Mouse (Mus musculus): ENCODE measurements around the gene Gm4491. TPM values are rescaled to one million over a fixed set of nuclear protein-coding genes. Genes with fewer than 3 reads are reported as not detected.
A peak's percentile ranks its signal among the peaks of the same experiment; 100 is the strongest.

The Gm4491 gene
- polyA plus RNA-seq, 1 experiment from 2014 or later: not detected

DNA sequence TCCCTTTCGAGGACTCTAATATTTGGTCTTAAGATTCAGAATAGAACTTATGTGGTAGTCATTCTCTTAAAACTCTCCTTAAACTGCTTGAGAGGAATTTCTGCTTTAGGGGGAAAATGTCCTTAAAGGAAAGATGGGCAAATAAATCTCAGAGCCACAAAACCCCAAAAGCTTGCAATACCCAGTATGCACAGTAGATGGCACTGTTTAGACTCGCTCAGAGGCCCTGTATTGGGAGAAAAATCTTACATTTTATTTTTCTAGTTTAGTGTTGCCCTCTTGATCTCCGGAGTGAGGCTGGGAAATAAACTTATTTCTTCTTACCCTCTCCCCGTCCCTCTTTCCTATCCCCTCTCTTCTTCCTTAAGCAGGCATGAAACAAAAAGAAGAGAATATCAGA lies 6.5 kb downstream of the Gm4491 start:
- WGBS: 14% methylated on average over 4 of the region's 4 CpGs
- no peaks in the 10 kb centered on the region for H3K36me3 ChIP-seq (ENCODE audit: control insufficient read depth, insufficient read depth, low read length)
- DNase-seq (ENCODE audit: low spot score) (no peak), ATAC-seq (replicated peaks; ENCODE audit: low FRiP score) (no peak)
- no peak overlapping the region for H3K4me3 ChIP-seq (ENCODE audit: low read depth, low read length)
- no peak overlapping the region for H3K9ac ChIP-seq (ENCODE audit: low read depth, low read length)
- H3K27ac ChIP-seq (ENCODE audit: low read depth, low read length): no peak overlapping the region
- no peak overlapping the region for H3K4me2 ChIP-seq
- no peaks in the 10 kb centered on the region for H3K4me1 ChIP-seq (replicated peaks; ENCODE audit: control insufficient read depth, insufficient read depth, low read length)
- H3K27me3 ChIP-seq (replicated peaks; ENCODE audit: control insufficient read depth, insufficient read depth, low read length): peaks cover 41% of the 10 kb centered on the region
- no peaks in the 10 kb centered on the region for H3K9me3 ChIP-seq (ENCODE audit: control insufficient read depth, low read length)

DNA sequence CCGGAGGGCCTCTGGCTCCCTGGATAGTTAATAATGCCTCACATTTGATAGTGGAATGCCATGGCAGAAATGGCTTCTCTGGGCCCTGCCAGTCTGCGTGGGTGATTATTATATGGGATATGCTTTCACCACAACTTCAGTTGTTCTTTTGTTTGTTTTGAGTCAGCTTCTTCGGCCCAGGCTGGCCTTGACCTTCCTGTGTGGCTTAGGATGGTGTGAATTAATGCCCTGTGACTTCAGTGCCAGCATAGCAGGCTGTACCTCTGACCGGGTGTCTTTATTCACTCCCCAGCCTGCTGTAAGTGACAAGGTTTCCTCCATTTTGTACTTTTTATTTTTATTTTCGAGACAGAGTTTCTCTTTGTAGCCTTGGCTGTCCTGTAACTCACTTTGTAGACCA lies 7.8 kb downstream of the Gm4491 start:
- no peak overlapping the region for H3K4me3 ChIP-seq (ENCODE audit: low read depth, low read length)
- H3K9ac ChIP-seq (ENCODE audit: low read depth, low read length): no peak overlapping the region
- no peak for ATAC-seq (replicated peaks; ENCODE audit: low FRiP score)
- peaks cover 54% of the 10 kb centered on the region for H3K27me3 ChIP-seq (replicated peaks; ENCODE audit: control insufficient read depth, insufficient read depth, low read length)
- H3K36me3 ChIP-seq (ENCODE audit: control insufficient read depth, insufficient read depth, low read length): no peaks in the 10 kb centered on the region
- no peak overlapping the region for H3K27ac ChIP-seq (ENCODE audit: low read depth, low read length)
- no peak for DNase-seq (ENCODE audit: low spot score)
- no peaks in the 10 kb centered on the region for H3K9me3 ChIP-seq (ENCODE audit: control insufficient read depth, low read length)
- WGBS: 71% methylated on average over 5 of the region's 5 CpGs
- no peak overlapping the region for H3K4me2 ChIP-seq
- no peaks in the 10 kb centered on the region for H3K4me1 ChIP-seq (replicated peaks; ENCODE audit: control insufficient read depth, insufficient read depth, low read length)

GRCm38 (mm10) chr14:57107091-57107490 lies 8.6 kb downstream of the Gm4491 start:
- DNase-seq (ENCODE audit: low spot score) (no peak), ATAC-seq (replicated peaks; ENCODE audit: low FRiP score) (no peak)
- no peaks in the 10 kb centered on the region for H3K9me3 ChIP-seq (ENCODE audit: control insufficient read depth, low read length)
- H3K4me2 ChIP-seq: no peak overlapping the region
- H3K9ac ChIP-seq (ENCODE audit: low read depth, low read length): no peak overlapping the region
- no peak overlapping the region for H3K27ac ChIP-seq (ENCODE audit: low read depth, low read length)
- WGBS: 65% methylated on average over 8 of the region's 8 CpGs
- no peaks in the 10 kb centered on the region for H3K36me3 ChIP-seq (ENCODE audit: control insufficient read depth, insufficient read depth, low read length)
- H3K27me3 ChIP-seq (replicated peaks; ENCODE audit: control insufficient read depth, insufficient read depth, low read length): peaks cover 62% of the 10 kb centered on the region
- no peak overlapping the region for H3K4me3 ChIP-seq (ENCODE audit: low read depth, low read length)
- H3K4me1 ChIP-seq (replicated peaks; ENCODE audit: control insufficient read depth, insufficient read depth, low read length): no peaks in the 10 kb centered on the region

GRCm38 (mm10) chr14:57105721-57106120 lies 10.0 kb downstream of the Gm4491 start:
- no peak overlapping the region for H3K4me3 ChIP-seq (ENCODE audit: low read depth, low read length)
- H3K9ac ChIP-seq (ENCODE audit: low read depth, low read length): no peak overlapping the region
- no peaks in the 10 kb centered on the region for H3K4me1 ChIP-seq (replicated peaks; ENCODE audit: control insufficient read depth, insufficient read depth, low read length)
- H3K9me3 ChIP-seq (ENCODE audit: control insufficient read depth, low read length): no peaks in the 10 kb centered on the region
- peaks cover 68% of the 10 kb centered on the region for H3K27me3 ChIP-seq (replicated peaks; ENCODE audit: control insufficient read depth, insufficient read depth, low read length)
- no peak overlapping the region for H3K27ac ChIP-seq (ENCODE audit: low read depth, low read length)
- no peak overlapping the region for H3K4me2 ChIP-seq
- ATAC-seq (replicated peaks; ENCODE audit: low FRiP score): no peak
- 49% methylated on average over 11 of the region's 11 CpGs for WGBS
- DNase-seq (ENCODE audit: low spot score): no peak
- H3K36me3 ChIP-seq (ENCODE audit: control insufficient read depth, insufficient read depth, low read length): no peaks in the 10 kb centered on the region

DNA sequence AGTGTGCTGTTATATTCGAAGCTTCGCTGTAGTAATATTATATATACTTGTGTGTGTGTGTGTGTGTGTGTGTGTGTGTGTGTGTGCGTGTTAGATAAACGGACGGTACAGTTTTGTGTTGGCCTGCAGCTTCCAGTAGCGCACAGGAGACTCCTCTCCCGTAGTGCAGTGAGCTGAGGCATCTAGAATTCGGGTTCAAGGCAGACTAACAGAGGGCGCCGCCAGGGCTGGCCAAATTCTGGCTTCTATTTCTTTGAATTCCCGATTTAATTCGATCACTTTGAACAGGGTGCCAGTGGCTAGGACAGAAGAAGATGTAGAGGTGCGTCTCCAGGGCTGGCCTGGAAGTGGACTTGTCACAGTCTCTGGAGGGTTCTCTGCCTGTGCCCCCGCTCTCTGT lies 10.6 kb downstream of the Gm4491 start:
- Histone ChIP-seq H3K4me1 (replicated peaks; ENCODE audit: control insufficient read depth, insufficient read depth, low read length) (no peaks in the 10 kb centered on the region), H3K4me3 (ENCODE audit: low read depth, low read length) (peak overlapping the region; percentile 50), H3K27ac (ENCODE audit: low read depth, low read length) (no peak overlapping the region), H3K4me2 (peak overlapping the region; percentile 75), H3K9me3 (ENCODE audit: control insufficient read depth, low read length) (no peaks in the 10 kb centered on the region), H3K9ac (ENCODE audit: low read depth, low read length) (no peak overlapping the region), H3K36me3 (ENCODE audit: control insufficient read depth, insufficient read depth, low read length) (no peaks in the 10 kb centered on the region), H3K27me3 (replicated peaks; ENCODE audit: control insufficient read depth, insufficient read depth, low read length) (peaks cover 72% of the 10 kb centered on the region)
- DNase-seq (ENCODE audit: low spot score): no peak
- no peak for ATAC-seq (replicated peaks; ENCODE audit: low FRiP score)
- WGBS: 14% methylated on average over 14 of the region's 14 CpGs

DNA sequence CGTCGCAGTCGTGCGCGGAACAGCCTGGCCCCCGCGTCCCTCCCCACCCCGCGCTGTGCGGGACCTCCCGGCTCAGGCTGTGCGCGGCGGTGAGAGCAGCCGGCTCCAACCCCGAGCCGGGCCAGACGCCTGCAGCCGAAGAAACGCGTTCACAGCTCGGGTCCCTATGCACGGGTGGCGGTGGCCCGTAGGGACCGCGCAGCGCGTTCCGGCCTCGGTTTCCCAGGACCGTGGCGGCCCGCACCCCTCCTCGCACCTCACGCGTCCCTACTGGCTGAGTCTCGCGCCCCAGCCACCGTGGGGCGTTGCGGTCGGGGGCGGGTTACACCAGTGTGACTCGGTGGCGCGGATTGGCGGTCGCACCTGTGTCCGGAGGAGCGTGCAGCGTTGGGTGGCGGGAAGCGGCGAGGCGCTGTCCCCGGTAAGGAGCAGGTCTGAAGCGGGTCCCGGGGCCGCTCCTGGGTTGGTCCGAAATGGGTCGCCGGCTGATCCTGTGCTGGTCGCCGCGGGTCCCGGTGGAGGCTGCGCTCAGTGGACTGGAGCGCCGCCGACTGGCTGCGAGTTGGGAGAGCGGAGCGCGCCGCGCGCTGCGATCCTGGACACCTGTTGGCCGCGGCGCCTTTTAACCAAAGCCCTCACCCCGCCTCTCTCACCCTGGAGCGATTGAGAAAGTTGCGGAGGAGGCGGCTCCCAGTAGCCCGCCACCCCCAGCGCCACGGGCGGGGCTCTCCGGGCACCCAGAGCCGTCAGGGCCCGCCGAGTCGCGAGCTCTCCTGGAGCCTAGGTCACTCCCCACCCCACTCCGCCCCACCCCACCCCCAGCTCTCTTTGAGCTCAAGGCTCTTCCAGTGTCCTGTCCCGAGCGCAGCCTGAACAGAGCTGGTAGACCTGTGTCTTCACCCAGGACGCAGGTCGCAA lies 11.3 kb downstream of the Gm4491 start, which contains the start of gene Gjb2:
Gene Gjb2 (minus strand): TSS at position 597 of the 918 bp plus-strand sequence.
- 0 out of 2 replicates have a peak within 1 kb of the TSS, but pooled peaks have one; percentile 7 for H3K9ac ChIP-seq (ENCODE audit: low read depth, low read length)
- H3K4me2 ChIP-seq: peak within 1 kb of the TSS; percentile 75
- no peaks in the 10 kb centered on the region for H3K36me3 ChIP-seq (ENCODE audit: control insufficient read depth, insufficient read depth, low read length)
- peaks cover 70% of the 10 kb centered on the region for H3K27me3 ChIP-seq (replicated peaks; ENCODE audit: control insufficient read depth, insufficient read depth, low read length)
- H3K4me3 ChIP-seq (ENCODE audit: low read depth, low read length): peak within 1 kb of the TSS; percentile 50
- no peak within 1 kb of the TSS for H3K27ac ChIP-seq (ENCODE audit: low read depth, low read length)
- DNase-seq (ENCODE audit: low spot score) (peak; percentile 52), ATAC-seq (replicated peaks; ENCODE audit: low FRiP score) (peak; percentile 45)
- H3K4me1 ChIP-seq (replicated peaks; ENCODE audit: control insufficient read depth, insufficient read depth, low read length): no peaks in the 10 kb centered on the region
- H3K9me3 ChIP-seq (ENCODE audit: control insufficient read depth, low read length): no peaks in the 10 kb centered on the region
- WGBS: 2% methylated on average over 101 of the region's 101 CpGs

DNA sequence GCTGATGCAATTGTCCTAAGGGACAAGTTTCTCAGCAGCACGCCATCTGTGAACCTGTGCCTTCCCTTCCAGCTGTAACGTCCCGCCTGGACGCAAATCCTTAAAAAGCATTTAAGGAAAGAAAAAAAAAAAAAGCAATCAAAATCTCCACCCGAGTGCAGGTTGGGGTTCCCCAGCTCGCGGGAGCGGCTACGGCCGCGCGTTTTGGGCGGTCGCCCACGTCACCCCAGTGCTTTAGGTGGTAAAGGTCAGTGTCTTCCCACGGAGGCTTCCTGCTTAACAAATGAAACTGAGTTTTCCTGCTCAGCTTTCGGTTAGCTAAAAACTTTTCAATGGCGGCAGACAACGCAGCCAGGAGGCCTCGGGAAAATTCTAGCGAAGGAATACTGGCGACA lies 12.0 kb downstream of the Gm4491 start:
- DNase-seq (ENCODE audit: low spot score): no peak
- H3K4me2 ChIP-seq: peak overlapping the region; percentile 75

GRCm38 (mm10) chr14:57103121-57103520 lies 12.6 kb downstream of the Gm4491 start:
- Histone ChIP-seq H3K4me1 (replicated peaks; ENCODE audit: control insufficient read depth, insufficient read depth, low read length) (no peaks in the 10 kb centered on the region), H3K9me3 (ENCODE audit: control insufficient read depth, low read length) (no peaks in the 10 kb centered on the region), H3K27me3 (replicated peaks; ENCODE audit: control insufficient read depth, insufficient read depth, low read length) (peaks cover 70% of the 10 kb centered on the region), H3K27ac (ENCODE audit: low read depth, low read length) (no peak overlapping the region), H3K36me3 (ENCODE audit: control insufficient read depth, insufficient read depth, low read length) (no peaks in the 10 kb centered on the region), H3K4me2 (peak overlapping the region; percentile 75), H3K4me3 (ENCODE audit: low read depth, low read length) (no peak overlapping the region), H3K9ac (ENCODE audit: low read depth, low read length) (no peak overlapping the region)
- ATAC-seq (replicated peaks; ENCODE audit: low FRiP score) (no peak), DNase-seq (ENCODE audit: low spot score) (no peak)
- 45% methylated on average over 6 of the region's 6 CpGs for WGBS

More for the DNA sequence above, 12.0 kb downstream of the Gm4491 start:
- no peaks in the 10 kb centered on the region for H3K4me1 ChIP-seq (replicated peaks; ENCODE audit: control insufficient read depth, insufficient read depth, low read length)
- H3K36me3 ChIP-seq (ENCODE audit: control insufficient read depth, insufficient read depth, low read length): no peaks in the 10 kb centered on the region
- peak overlapping the region; percentile 50 for H3K4me3 ChIP-seq (ENCODE audit: low read depth, low read length)
- WGBS: 5% methylated on average over 22 of the region's 22 CpGs
- no peak overlapping the region for H3K9ac ChIP-seq (ENCODE audit: low read depth, low read length)
- H3K9me3 ChIP-seq (ENCODE audit: control insufficient read depth, low read length): no peaks in the 10 kb centered on the region
- peaks cover 70% of the 10 kb centered on the region for H3K27me3 ChIP-seq (replicated peaks; ENCODE audit: control insufficient read depth, insufficient read depth, low read length)
- no peak overlapping the region for H3K27ac ChIP-seq (ENCODE audit: low read depth, low read length)
- no peak for ATAC-seq (replicated peaks; ENCODE audit: low FRiP score)

DNA sequence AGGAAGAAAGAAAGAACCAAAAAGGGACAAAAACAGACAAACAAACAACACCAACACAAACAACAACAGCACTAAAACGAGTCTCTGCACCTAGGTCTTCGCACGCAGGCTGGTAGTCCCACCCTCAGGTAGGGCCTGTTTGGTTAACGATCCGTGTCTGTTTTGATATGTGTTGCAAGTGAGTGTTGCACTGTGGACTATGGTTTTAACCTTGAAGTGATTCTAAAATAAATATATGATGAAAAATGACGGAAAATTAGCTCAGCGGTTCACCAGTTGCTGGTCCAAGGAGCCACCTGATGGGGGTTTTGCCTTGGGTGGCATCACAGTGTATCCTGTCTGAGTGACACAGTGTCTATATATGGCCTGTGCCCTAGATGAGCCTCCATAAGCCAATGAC lies 14.1 kb downstream of the Gm4491 start:
- no peak overlapping the region for H3K9ac ChIP-seq (ENCODE audit: low read depth, low read length)
- peaks cover 58% of the 10 kb centered on the region for H3K27me3 ChIP-seq (replicated peaks; ENCODE audit: control insufficient read depth, insufficient read depth, low read length)
- no peaks in the 10 kb centered on the region for H3K9me3 ChIP-seq (ENCODE audit: control insufficient read depth, low read length)
- no peak overlapping the region for H3K27ac ChIP-seq (ENCODE audit: low read depth, low read length)
- H3K4me1 ChIP-seq (replicated peaks; ENCODE audit: control insufficient read depth, insufficient read depth, low read length): no peaks in the 10 kb centered on the region
- no peak for DNase-seq (ENCODE audit: low spot score)
- H3K36me3 ChIP-seq (ENCODE audit: control insufficient read depth, insufficient read depth, low read length): no peaks in the 10 kb centered on the region
- ATAC-seq (replicated peaks; ENCODE audit: low FRiP score): no peak
- 80% methylated on average over 7 of the region's 7 CpGs for WGBS
- no peak overlapping the region for H3K4me2 ChIP-seq
- H3K4me3 ChIP-seq (ENCODE audit: low read depth, low read length): no peak overlapping the region
